Mouse (Mus musculus) CD4-positive, CD25-positive, alpha-beta regulatory T cell, adult 4 months (primary cell): ENCODE measurements around the gene Chrnd. TPM values are rescaled to one million over a fixed set of nuclear protein-coding genes. Genes with fewer than 3 reads are reported as not detected.

Experiments
- ATAC-seq: one replicate; pipeline ENCODE4 v1.8.0; 2017
- polyA plus RNA-seq, 2 experiments: library from polyadenylated mRNA; unstranded; fragments of 100-300 nt; shearing (Covaris generic); gene quantifications; one replicate each; pipeline ENCODE4 v1.2.1; 2017

Chrnd gene
- polyA plus RNA-seq = not detected

DNA sequence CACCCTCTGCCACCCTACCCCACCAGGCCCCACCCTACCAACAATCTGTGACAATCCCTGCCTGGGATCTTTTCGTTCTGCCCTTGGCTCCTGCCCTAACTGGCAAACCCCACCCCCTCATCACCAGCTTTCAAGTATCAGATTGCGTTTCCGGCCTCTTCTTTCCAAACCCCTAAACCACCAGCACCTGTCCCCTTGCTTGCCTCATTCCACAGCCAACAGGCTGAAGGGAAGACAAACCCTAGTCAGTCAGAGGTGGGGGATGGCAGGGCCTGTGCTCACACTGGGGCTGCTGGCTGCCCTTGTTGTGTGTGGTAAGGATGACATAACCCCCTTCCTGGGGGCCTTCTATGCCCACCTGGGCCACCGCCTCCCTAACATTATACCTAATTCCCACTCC is at the start of gene Chrnd:
Gene Chrnd, plus strand, starts transcription at position 179 of the 400 bp plus-strand sequence.
- ATAC-seq = no peak

DNA sequence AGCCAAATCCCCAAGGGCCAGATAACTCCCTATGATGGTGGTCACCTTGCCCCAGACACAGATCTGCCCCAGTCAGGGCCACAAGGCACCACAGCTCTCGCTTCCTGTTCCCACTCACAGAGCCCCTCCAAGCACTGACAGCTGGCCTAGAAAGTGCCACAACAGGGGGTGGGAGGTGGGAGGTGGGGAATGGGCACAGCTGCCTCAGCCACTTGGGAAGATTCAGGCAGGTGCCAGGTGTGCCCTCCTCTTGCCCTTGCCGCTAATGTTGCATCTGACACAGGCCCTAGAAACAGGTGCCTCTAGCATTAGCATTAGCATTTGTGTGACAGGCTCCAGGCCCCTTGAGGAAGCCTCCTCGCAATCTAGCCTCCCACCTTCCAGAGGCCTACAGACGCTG is 48.9 kb upstream of the Chrnd start:
- ATAC-seq = no peak

DNA sequence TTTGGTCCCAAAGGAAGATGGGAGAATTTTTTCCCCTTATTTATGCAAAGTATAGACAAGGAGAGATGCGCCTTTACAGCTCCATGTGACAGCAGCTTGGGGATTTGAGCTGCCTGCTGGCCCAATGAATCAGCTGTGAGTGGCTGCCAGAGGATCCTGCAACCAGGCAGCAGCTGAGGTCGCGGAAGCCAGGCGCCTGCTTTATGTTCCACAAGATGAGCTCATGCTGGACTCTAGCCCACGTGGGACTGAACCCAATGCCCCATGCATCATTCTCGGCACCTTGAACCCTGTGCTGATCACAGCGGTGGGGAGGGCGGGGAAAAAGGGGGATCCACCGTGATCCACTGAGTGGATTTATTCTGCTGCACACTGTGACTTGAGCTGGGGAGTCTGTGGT is 48.0 kb upstream of the Chrnd start:
- no peak for ATAC-seq

DNA sequence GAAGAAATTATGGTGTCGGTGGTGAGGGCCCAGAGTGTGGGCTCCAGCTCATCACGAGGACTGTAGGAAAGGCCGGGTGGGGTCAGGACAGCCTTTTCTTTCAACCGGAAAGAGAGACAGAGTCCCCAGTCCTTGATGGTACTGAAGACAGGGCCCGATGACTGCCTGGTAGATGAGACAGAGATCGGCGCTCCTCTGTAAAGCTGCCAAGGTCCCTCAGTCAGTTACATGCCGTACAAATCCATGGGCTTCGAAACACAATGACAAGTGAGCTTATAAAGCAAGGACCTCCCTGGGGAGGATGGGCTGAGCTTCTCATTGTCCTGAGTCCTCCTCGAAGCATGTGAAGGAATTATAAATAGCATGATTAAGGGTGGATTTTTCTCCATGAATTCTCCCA is 47.3 kb upstream of the Chrnd start:
- no peak for ATAC-seq

DNA sequence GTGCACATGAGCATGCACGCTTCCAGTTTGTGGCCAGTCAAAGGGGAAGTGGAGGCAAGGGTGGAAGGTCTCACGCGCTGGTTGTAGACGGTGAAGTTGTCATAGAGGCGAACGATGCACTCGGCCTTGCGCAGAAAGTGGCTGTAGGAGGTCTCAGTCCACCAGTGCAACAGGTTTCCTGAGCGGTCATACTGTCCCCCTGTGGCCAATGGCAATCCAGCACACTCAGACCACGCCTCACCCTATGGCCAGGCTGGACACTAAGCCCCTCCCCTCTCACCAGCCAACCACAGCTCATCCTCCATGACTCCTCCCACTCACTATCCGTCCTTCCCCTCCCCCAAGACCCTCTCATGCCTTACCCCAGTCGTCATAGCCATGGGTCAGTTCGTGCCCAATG is 41.0 kb upstream of the Chrnd start:
- no peak for ATAC-seq

DNA sequence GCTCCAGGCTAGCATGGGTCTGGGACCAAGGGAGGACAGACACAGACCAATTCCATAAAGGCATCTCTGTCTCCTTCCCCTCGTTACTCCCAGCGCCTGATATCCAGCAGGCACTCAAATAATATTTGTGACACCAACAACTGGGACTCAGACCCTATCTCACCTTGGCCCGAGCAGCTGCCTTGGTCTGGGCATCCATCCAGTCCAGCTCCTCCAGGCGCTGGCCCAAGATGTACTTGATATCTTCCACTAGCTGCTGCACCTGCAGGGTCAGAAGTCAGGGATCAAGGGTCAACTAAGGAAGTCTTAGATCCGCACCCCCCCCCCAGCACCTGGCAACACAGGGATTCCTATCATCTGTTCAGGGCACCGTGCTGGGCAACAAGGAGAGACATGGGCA is 39.1 kb upstream of the Chrnd start:
- ATAC-seq = no peak

DNA sequence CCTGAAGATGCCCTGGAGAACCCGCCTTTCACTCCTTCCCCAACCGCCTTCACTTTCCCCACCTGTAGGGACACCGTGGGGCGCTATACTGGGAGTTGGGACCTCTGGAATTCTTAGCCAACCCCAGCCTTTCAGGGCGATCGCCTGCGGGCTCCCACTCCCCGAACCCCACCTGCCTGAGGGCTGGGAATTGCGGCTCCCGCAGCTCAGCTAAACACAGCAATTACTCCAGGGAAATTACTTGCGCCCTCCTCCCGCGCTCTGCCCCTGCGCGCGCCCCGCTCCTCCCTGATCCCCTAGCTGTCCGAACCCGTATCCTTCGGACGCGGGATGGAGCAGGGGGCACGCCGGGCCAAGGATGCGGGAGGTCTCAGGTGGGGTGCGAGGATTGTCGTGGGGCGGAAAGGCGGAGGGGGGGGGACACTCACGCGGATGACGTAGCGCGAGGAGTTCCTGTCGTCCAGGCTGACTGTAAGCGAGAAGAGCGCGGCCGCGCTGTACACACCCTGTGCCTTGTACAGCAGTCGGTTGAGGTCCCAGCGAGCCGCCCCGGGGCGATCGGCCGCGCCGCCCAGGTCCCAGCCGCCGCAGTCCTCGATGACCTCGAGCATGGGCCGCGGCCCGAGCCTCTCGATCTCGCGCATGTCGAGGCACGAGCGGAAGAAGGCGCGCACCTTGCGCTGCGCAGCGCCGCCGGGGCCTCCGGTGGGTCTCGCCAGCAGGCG is 36.5 kb upstream of the Chrnd start:
- ATAC-seq = no peak

DNA sequence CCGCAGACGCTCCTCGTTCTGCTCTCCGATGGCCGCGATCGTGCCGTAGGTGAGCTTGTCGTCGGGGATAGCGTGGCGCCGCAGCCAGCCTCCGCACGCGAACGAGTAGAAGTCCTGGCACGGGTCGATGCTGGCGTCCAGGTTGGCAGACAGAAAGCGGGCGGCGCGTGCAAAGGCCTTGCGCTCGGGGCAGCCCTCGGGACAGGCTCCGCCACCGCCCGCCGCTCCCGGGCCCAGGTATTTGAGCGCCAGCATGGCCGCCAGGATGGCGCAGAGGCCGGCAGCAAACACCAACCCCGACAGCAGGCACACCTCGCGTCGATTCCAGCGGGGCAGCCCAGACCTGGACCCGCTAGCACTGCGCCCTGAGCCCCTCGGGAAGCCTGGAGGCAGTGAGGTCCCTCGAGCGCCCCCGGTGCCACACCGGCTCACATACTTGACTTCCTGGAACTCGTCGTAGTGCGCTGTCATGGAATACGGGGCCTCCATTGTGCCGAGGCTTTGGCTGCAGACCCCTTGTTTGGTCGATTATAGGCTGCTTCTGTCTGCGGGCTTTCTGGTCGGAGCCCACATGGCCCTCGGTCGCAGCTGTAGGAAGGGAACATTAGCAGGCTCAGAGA is 35.8 kb upstream of the Chrnd start:
- no peak for ATAC-seq

DNA sequence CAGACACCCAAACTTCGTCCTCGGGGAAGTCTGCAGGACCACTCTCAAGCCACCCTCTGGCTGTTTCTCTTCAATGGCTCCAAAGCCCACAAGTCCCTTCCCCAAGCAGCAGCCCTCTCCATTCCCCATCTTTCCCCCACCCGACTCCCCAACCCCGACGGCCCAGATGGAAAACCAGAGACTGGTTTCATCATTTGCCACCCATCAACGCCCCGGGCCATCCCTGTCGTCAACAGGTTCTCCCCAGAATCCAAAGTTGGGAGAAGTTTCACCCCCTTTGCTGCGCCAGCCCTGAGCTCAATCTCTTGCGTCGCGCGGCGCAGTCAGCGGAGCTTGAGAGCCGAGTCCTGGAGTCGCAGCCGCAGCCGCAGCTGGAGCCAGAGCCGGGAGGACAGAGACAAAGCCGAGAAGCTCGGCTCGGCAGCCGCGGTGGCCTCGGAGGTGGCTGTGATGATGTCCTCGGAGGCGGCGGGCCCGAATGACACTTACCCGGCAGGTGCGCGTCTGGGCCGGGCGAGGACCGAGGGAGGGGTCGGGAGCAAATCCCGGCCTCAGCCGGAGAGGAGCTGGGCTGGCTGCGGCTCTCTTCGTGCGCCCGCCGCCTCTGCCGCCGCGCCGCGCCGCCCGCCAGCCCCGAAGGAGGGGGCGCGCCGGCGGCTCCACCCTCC is 34.7 kb upstream of the Chrnd start:
- no peak for ATAC-seq

DNA sequence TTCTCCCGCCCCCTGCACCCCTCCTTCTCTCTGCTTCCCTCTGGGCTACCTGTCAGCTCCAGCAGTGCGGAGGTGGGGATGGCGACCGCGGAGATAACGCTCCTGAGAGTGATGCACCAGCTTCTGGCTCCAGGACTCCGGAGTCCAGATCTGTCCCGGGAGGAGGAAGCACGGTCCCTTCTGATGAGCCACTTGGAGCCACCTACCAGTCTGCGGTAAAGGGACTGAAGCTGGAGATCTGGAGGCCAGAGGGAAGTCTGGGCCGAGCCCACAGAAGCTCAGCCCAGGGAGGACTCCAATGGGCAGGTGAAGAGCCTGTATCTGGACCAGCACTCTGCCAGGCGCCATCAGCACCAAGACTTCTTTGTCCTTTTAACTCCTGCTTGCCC is 34.2 kb upstream of the Chrnd start, which contains the start of gene Ecel1:
Gene Ecel1, minus strand, starts transcription at position 323 of the 389 bp plus-strand sequence.
- ATAC-seq = no peak

DNA sequence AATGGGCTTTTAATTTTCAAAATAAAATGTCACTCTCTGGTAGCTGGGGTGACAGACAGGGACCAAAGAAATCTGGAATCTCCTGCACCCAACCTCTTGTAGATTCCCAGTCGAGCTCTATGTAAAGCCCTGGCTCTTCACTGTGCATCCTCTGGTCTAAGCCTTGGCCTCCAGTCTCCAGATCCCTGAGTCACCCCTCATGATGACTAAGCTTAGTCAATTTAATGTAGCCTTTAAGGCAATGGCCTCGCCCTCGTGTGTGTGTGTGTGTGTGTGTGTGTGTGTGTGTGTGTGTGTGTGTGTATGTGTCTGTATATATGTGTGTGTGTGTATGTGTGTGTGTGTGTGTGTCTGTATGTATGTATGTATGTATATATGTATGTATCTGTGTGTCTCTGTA is 31.0 kb upstream of the Chrnd start:
- no peak for ATAC-seq

DNA sequence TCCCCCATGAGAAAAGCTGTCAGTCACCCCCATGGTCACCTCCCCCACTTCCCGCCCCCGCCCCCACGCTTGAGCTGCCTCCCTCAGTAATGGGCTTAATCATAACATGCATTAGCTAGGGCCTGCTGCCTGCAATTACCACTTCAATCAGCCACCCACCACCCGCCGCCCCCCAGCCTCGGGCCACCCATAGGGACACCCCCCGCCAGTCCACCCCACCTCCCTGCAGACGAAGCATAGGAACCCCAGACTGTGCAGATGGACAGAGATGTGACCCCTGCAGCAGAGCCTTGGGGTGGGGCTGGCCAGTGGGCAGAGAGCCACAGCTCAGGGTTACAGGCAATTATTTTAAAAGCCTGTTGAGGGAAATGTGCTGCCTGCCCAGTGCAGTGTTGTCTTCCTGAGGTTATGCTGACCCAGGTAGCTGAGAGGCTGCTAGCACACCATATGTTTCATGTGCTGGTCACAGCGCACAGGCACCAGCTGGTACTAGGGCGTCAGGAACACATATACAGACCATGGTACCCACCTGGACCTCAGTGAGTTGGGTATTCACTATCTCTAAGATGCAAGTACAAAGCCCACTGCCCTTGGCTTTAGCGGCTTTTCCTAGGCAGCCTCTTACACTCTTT is 26.1 kb upstream of the Chrnd start:
- no peak for ATAC-seq

DNA sequence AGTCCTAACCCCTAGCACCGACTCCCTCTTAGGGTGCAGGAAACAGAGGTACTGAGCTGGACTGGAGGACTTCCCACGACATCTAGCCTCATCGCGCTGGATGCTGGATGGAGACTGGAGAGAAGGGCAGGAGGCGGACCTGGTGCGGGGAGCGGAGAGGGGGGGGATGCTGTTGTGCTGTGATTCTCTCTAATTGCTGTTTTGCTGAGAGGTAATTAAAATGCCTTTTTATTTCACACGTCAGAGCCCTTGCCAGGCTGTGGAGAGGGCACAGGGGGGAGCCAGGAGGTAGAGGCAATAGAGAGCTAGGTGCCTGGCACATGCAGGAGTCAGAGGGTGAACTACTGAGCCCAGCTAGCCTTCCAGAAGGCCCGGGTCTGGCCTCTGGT is 25.6 kb upstream of the Chrnd start:
- ATAC-seq = no peak

DNA sequence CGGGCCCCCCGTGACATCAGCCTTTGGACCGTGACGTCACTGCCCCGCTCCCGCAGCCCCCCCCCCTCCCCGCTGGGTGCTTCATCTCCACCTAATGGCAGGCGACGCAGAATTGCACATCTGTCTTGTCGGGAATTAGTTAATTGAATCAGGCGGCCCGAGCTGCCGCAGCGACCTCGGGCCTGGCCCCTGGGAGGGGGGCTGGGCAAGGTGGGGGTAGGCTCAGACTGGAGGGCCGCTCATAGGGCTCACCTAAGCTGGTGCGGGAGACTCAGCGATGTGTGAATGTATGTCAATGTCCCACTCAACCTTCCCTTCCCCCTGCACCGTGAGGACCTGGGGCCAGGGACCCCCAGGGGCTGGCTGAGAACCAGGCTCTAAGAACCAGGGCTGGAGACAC is 19.9 kb upstream of the Chrnd start:
- no peak for ATAC-seq

DNA sequence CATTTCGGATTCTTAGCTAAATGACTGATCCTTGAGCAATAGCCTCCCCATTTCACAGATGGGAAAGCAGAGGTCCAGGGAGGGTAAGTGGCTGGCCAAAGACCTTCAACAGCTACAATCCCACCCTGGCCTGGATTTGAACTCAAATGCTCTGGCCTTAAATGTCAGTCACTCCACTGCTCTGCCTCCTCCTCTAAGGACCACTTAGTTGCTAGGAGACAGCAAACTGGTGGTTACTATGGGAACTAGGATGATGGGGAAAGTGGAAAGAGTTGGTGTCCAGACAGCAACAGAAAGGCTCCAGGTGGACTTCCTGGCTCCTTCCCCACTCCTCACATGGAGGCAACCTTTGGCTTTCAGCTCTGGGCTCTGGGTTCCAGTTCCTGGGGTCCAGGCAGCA is 19.1 kb upstream of the Chrnd start:
- no peak for ATAC-seq

DNA sequence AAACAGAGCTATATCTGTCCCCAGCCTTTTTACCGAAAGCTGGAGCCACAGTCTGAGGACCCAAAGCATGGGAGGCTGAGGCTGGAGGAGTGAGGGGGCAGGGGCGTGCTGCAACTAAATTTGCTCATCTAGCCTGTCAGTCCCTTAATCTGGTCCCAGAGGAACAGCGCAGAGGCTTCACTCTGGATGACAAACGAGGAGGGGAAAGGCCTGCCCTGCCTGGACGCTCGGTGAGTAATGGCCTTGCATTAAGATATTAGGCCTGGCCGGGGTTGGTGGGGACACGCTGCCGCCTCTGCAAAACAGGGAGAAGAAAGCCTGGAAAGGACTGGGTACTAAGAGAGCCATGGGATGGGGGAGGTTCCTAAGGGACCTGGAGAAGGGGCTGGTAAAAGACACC is 18.1 kb upstream of the Chrnd start:
- ATAC-seq = no peak

DNA sequence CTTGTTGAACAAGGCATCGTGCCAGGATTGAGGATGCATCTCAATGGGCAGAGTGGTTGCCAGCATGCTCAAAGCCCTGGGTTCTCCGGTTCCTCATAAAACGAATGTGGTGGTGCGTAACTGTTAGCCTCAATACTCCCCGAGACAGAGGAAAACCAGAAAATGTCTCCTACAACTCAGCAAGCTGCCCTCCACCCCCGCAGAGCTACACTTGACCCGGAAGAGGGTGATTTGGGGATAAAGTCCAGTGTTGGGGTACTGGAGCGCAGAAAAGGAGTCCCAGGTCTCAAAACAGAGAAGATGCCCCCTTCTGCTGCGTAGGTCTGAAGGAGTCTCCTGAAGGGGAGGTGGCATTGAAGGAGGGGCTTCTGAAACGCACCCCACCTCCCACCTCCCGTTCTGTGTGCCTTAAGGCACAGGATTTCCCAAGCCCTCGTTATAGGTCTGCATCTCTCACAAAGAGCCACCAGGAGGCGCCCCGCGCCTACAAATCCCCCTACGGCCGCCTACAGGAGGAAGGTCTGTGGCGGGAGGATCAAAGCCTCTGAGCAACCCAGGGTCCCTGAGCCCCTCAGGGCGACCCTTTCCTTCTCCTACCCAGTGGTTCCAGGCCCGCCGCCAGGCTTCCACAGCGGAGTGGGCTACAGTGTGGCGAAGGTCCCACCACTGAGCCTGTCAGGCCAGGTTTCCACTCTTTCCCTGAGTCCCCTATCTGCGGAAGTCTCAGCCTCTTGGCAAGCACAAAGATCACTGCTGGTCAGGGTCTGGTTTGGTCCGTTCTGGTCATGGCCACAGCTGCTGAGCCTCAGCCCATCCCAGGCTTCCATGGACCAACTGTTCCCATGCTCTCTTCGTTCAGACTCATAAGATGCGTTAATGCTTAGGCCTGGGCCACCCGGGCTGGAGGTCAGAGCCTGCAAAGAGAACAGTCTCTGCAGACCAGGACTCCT is 16.1 kb upstream of the Chrnd start:
- ATAC-seq = no peak

DNA sequence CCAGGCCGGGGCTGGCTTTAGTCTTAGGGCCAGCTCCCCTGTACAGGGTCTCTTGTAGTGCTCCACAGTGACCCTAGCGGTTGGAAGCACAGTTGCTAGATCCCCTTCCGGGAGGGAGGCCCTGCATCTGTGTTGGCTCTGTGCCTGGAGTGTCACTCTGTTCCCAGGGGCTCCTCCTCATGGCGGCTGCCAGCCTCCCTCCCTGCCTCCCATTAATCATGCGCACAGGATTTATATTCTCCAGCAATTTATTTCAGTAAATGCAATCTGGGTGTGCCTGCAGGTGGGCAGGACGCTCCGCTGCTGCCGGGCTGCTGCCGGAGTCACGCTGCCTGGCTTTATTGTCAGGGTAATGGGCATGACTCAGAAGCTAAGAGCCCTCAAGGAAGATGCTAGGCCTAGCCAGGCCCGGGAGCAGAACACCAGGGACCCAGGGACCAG is 14.5 kb upstream of the Chrnd start:
- ATAC-seq = no peak

DNA sequence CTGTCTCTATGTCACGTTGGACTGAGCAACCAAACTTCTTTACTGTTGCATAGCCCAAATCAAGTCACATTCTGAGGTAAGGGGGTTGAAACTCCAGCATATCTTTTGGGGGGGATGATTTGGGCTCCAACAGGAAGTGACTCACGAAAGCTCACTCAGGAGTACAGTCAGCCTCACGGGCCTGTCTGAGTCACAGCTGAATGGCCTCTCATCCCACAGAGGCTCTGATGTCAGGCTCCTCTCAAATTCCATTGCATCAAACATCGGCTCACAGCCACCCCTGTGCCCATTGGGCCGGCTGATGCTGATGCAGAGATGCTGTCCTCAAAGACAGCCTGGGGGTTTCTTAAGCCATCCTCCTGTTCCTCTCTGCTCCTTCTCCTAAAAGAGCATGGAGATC is 9.5 kb upstream of the Chrnd start:
- peak; percentile 85 for ATAC-seq

DNA sequence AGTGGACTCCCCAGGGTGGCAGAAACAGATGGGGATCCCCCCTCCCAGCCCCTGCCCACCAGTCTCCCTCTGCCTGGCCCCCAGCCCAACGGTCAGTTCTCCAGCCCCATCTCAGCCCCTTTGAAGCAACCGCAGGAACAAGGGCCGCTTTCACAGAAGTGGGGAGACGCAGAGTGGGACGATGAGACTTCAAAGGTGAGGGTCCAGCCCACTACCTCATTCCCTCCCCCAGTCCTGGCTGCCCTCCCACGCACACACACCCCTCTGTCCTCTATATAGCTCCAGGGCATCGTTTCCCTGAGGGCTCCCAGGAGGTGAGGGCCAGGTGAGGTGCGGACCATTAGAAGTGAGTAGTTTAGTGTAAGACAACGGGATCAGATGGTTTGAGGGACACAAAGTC is 7.4 kb upstream of the Chrnd start, which contains the start of gene Prss56:
Gene Prss56, plus strand, starts transcription at position 301 of the 400 bp plus-strand sequence.
- no peak for ATAC-seq

DNA sequence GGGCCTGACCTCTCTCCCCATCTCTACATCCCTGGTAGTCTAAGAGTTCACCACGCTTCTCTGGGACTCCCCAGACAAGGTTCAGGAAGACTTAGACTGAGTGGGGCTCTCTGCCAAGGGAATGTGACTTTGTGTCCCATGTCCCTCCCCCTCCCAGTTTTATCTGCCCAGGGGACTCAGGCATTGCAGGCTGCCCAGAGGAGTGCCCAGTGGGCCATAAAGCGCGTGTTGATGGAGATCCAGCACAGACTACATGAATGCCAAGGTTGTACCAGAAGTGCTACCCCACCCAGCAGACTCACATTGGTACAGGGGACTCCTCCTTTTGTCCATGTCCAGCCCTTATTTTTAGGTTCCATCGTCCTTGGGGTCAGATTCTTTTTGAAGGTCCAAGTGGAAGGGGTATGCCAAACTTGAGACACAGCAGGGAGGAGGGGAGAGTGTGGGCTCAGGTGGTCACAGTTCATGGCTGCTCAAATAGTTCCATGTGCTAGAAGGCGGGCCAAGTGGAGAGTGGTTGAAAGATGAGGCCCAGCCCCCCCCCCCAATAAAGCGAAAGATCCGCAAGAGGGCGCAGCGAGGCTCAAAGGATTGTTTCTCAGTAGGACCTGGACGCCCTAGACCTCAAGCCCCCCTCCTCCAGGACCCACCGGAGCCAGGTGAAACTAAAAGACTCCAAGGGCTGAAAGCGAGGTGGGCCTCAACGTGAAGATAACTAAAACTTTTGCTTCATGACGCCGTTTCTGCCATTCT is 6.2 kb upstream of the Chrnd start:
- no peak for ATAC-seq

DNA sequence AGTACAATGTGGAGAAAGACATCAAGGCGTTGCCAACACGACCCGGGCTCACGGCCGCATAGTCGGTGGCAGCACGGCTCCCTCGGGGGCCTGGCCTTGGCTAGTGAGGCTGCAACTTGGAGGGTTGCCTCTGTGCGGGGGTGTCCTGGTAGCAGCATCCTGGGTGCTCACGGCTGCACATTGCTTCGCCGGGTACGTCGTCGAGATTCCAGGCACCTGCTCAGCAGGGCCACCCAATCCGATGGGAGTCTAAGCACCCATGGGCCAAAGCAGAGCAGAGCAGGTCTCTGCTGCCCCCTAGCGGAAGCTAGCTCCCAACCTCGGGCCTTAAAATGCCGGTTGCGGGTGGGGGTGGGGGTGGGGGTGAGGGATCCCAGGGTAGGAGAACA is 5.7 kb upstream of the Chrnd start:
- peak; percentile 55 for ATAC-seq
